Mouse (Mus musculus) hindbrain, postnatal 0 days (tissue): ENCODE results near the gene Egr4. TPM values are rescaled to one million over a fixed set of nuclear protein-coding genes. Genes with fewer than 3 reads are reported as not detected.

Experiments used
- ATAC-seq: fragments of 200-750 bp; cut with Nextera tagmentation; 2 replicates; pipeline ENCODE4 v1.8.0; 2017; ENCODE audit warnings: mild to moderate bottlenecking, moderate TSS enrichment, moderate library complexity
- DNase-seq: peaks from one replicate; pipeline ENCODE4 v3.0.0-alpha.2; 2015; ENCODE audit warnings: low spot score
- H3K27ac ChIP-seq: fragments of 300-500 bp; sonication (generic); 2 replicates; pipeline ENCODE4 v1.5.1; 2014; ENCODE audit warnings: mild to moderate bottlenecking
- H3K27me3 ChIP-seq: fragments of 300-500 bp; sonication (generic); 2 replicates; pipeline ENCODE4 v1.6.1; 2014; ENCODE audit warnings: low read length, mixed read lengths; ENCODE audit not compliant: insufficient read depth
- H3K36me3 ChIP-seq: fragments of 300-500 bp; sonication (generic); 2 replicates; pipeline ENCODE4 v1.6.1; 2014; ENCODE audit warnings: low read length, mixed read lengths; ENCODE audit not compliant: insufficient read depth
- H3K4me1 ChIP-seq: fragments of 300-500 bp; sonication (generic); 2 replicates; pipeline ENCODE4 v1.6.1; 2014; ENCODE audit warnings: antibody characterized with exemption, low read length, mixed read lengths; ENCODE audit not compliant: insufficient read depth
- H3K4me2 ChIP-seq: fragments of 300-500 bp; sonication (generic); 2 replicates; pipeline ENCODE4 v1.6.1; 2014; ENCODE audit warnings: low read depth, mild to moderate bottlenecking, low read length, moderate library complexity, mixed read lengths
- H3K4me3 ChIP-seq: fragments of 300-500 bp; sonication (generic); 2 replicates; pipeline ENCODE4 v1.5.1; 2014; ENCODE audit warnings: low read length
- H3K9ac ChIP-seq: fragments of 300-500 bp; sonication (generic); replicated peaks from 2 replicates; pipeline ENCODE4 v1.6.1; 2014; ENCODE audit warnings: mild to moderate bottlenecking, low read length, moderate library complexity, mixed read lengths
- H3K9me3 ChIP-seq: fragments of 300-500 bp; sonication (generic); 2 replicates; pipeline ENCODE4 v1.6.1; 2016; ENCODE audit warnings: low read length, mixed read lengths
- CTCF ChIP-seq: IDR thresholded peaks from 2 replicates; pipeline ENCODE4 v1.5.1; 2016; ENCODE audit warnings: antibody characterized with exemption, control low read depth, low read depth
- WGBS: fragments of 180-500 bp; shearing (Covaris S2); extraction: QIAGEN DNeasy Blood & Tissue Kit; methylation state at CpG from one replicate; pipeline ENCODE4 v1.1.7; 2014; 5-methylcytosine and 5-hydroxymethylcytosine counted together
- polyA plus RNA-seq: library from polyadenylated mRNA; unstranded; fragments of >200 nt; fragmentation: Nextera tagmentation; extraction: Ambion mirVana; gene quantifications from 2 replicates; pipeline ENCODE4 v1.2.1, GENCODE M21; 2015
- total RNA-seq: library from RNA; depleted of rRNA; stranded (reverse); fragments of >200 nt; gene quantifications from 2 replicates; pipeline ENCODE4 v1.2.3, GENCODE M21; 2014; rRNA removed

Gene Egr4
- total and polyA plus RNA-seq, 2 experiments from 2014 or later: 0.30 to 0.37 TPM

DNA sequence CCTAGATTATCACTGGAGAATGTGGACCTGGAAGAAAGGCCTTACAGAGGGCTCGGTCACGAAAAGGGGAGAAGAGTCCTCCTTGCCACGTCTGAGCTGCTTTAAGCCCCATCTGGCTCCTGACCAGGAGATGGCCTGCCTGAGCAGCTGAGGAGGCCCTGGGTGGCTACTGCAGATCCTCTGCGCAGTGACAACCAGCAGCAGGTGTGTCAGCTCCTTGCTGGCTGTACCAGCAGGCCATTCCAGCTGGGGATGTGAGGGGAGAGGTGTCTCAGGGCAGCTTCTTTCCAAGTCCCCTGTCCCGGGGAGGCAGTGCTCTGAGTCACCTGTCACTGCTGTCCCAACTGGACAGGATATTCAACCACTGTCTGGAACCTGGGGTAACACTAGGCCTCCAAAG lies 40.8 kb downstream of the Egr4 start:
- WGBS: 50% methylated on average over 5 of the region's 5 CpGs
- Histone ChIP-seq H3K36me3 (peaks cover 31% of the 10 kb centered on the region), H3K4me2 (no peak overlapping the region)

DNA sequence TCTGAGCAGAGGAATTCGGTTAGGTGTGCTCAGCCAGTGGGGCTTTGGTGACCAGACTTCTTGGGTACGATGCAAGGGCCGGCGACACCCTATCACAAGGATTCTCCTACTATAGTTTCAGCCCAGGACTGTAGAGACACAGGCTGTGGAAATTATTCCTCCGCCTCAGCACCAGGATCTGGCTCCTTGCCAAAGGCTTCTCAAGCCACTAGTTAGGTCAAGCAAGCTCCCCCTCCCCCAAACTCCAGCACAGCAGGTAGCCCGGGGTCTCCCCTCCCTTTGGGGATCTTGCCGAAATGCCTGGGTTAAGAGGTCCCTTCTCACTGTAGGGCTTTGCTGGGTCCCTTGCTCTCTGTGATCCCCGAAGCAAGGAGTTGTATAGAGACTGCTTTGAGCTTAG lies 41.4 kb downstream of the Egr4 start:
- ATAC-seq: no peak
- Histone ChIP-seq H3K27ac (no peak overlapping the region), H3K4me2 (no peak overlapping the region), H3K4me1 (no peaks in the 10 kb centered on the region), H3K27me3 (no peaks in the 10 kb centered on the region), H3K36me3 (peaks cover 37% of the 10 kb centered on the region), H3K9ac (no peak overlapping the region), H3K9me3 (no peaks in the 10 kb centered on the region), H3K4me3 (no peak overlapping the region)
- no peak for TF ChIP-seq CTCF
- WGBS: 51% methylated on average over 8 of the region's 8 CpGs
- DNase-seq: peak; percentile 38

More for the DNA sequence above, 40.8 kb downstream of the Egr4 start:
- Histone ChIP-seq H3K9ac (no peak overlapping the region), H3K27me3 (no peaks in the 10 kb centered on the region), H3K9me3 (no peaks in the 10 kb centered on the region), H3K4me1 (no peaks in the 10 kb centered on the region), H3K27ac (no peak overlapping the region), H3K4me3 (no peak overlapping the region)
- peak; percentile 11; the same call in 1 of the 2 replicates for TF ChIP-seq CTCF
- ATAC-seq (no peak), DNase-seq (no peak)

DNA sequence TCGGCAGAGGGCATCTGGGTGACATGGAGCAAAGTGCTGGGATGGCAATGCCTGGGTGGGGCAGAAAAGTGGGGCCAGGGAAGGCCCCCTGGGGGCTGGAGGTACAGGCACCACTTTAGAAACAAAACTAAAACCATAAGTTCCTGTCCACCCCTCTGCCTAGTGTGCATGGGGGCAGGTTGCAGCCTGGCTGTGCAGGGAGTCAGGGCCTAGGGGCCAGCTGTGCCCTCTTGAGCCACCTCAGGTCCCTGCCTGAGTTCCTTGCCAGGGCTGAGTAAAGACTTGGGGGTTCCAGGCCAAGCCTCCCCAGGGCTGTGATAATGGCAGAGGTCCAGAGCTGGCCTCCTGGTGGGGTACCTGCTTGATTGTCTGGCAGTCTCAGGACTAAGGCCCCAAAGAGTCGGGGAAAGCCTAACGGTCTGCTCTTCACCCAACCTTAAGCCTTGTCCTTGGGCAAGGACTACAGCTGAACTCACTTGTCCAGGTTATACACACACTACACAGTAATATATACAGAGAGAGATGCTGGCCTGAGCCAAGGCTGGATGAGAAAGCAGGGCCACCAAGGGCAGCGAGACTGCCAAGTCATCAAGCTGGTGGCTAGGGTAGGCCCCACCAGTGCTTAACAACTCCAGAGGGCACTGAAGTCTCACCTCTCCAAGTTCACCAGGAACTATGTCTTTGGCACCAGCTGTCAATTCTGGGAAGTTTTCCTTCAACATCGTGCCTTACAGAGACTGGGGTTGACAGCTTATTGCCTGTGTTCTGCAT lies 43.5 kb downstream of the Egr4 start:
- WGBS: 74% methylated on average over 5 of the region's 5 CpGs
- no peak overlapping the region for H3K4me2 ChIP-seq

DNA sequence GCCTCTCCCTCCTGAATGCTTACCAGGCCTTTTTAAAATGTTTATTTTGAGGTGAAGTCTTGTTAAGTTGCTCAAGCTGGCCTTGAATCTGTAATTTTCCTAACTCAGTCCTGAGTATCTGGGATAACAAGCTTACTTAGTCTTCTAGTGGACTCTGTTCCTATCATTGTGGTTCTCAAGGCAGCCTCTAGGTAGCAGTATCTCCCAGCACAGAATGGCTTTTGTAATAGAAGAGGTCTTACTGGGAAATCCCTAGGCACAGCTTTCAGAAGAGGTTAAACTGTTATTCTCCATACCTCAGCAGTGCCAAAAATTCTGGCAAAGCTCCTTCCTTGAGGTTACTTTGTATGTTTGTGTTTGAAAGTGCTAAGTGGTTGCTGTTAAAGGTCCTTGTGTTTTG lies 48.0 kb downstream of the Egr4 start:
- Histone ChIP-seq H3K4me2 (no peak overlapping the region), H3K9me3 (no peaks in the 10 kb centered on the region), H3K36me3 (peaks cover 87% of the 10 kb centered on the region), H3K9ac (no peak overlapping the region), H3K4me3 (no peak overlapping the region), H3K27me3 (no peaks in the 10 kb centered on the region), H3K27ac (no peak overlapping the region), H3K4me1 (no peaks in the 10 kb centered on the region)
- TF ChIP-seq CTCF: peak; percentile 69
- ATAC-seq: no peak
- peak; percentile 70 for DNase-seq

More for the DNA sequence above, 43.5 kb downstream of the Egr4 start:
- ATAC-seq: no peak
- Histone ChIP-seq H3K36me3 (peaks cover 55% of the 10 kb centered on the region), H3K9me3 (no peaks in the 10 kb centered on the region), H3K27ac (no peak overlapping the region), H3K27me3 (no peaks in the 10 kb centered on the region), H3K4me1 (no peaks in the 10 kb centered on the region), H3K4me3 (no peak overlapping the region), H3K9ac (no peak overlapping the region)
- no peak for TF ChIP-seq CTCF
- no peak for DNase-seq

Other genes starting within 250 kb of the Egr4 start
- gene Sfxn5, start 180.2 kb downstream of the Egr4 start, total RNA-seq: 144 and 151 TPM in 2 replicates
- gene Sfxn5, start 180.2 kb downstream of the Egr4 start, polyA plus RNA-seq: 108 and 115 TPM in 2 replicates
- 62.6 and 66.5 TPM in 2 replicates for gene Rab11fip5, start 139.0 kb downstream of the Egr4 start, total RNA-seq
- gene Rab11fip5, start 139.0 kb downstream of the Egr4 start, polyA plus RNA-seq: 23.4 and 26.7 TPM in 2 replicates
- not detected in 2 replicates for gene Noto, start 89.7 kb downstream of the Egr4 start, total RNA-seq
- not detected in 2 replicates for gene Noto, start 89.7 kb downstream of the Egr4 start, polyA plus RNA-seq
- gene Smyd5, start 81.6 kb downstream of the Egr4 start, total RNA-seq: 68.0 and 69.1 TPM in 2 replicates
- 57.2 and 59.7 TPM in 2 replicates for gene Smyd5, start 81.6 kb downstream of the Egr4 start, polyA plus RNA-seq
- 169 and 174 TPM in 2 replicates for gene Cct7, start 62.1 kb downstream of the Egr4 start, total RNA-seq
- gene Cct7, start 62.1 kb downstream of the Egr4 start, polyA plus RNA-seq: 463 and 487 TPM in 2 replicates
- gene Pradc1, start 61.6 kb downstream of the Egr4 start, total RNA-seq: 21.1 and 24.7 TPM in 2 replicates
- gene Pradc1, start 61.6 kb downstream of the Egr4 start, polyA plus RNA-seq: 31.5 and 35.2 TPM in 2 replicates
- gene Fbxo41, start 10.6 kb downstream of the Egr4 start, total RNA-seq: 60.1 and 62.4 TPM in 2 replicates
- gene Fbxo41, start 10.6 kb downstream of the Egr4 start, polyA plus RNA-seq: 10.5 TPM in 2 replicates
- gene Alms1, start 73.9 kb upstream of the Egr4 start, total RNA-seq: 12.8 and 15.5 TPM in 2 replicates
- gene Alms1, start 73.9 kb upstream of the Egr4 start, polyA plus RNA-seq: 2.5 and 3.0 TPM in 2 replicates
- 0.58 TPM in 1 of 2 replicates, not detected in the other for gene Nat8f7, start 199.6 kb upstream of the Egr4 start, total RNA-seq
- gene Nat8f7, start 199.6 kb upstream of the Egr4 start, polyA plus RNA-seq: 0.21 TPM in 1 of 2 replicates, not detected in the other